Mouse (Mus musculus) bone marrow macrophage, adult 2 months (primary cell): ENCODE data around the gene Sem1.
"Not testable (repeated sequence)": the region's sequence is repeated elsewhere in the genome, so short reads cannot be mapped to it uniquely, and the experiment has no call there.

ENCODE experiments used
- CTCF ChIP-seq: IDR thresholded peaks from 2 replicates; pipeline ENCODE4 v1.5.1; 2012; ENCODE audit warnings: low read depth, mild to moderate bottlenecking, low read length, moderate library complexity
- POLR2A ChIP-seq: IDR thresholded peaks from 2 replicates; pipeline ENCODE4 v1.6.1; 2012; ENCODE audit warnings: mild to moderate bottlenecking, low read depth, low read length, borderline replicate concordance

DNA sequence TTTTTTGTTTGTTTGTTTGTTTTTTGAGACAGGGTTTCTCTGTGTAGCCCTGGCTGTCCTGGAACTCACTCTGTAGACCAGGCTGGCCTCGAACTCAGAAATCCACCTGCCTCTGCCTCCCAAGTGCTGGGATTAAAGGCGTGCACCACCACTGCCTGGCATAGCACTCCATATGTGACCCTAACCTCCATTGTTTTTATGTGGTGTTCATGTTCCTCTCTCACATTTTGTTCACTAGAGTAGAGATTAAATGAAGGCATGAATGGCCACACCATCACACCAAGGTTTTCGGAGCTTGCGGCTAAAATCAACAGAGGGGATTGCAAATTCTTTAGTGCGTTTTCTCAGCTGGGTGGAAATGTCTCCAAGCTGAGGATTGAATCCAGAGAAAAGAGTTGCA, 42.1 kb downstream of the Sem1 start:
- TF ChIP-seq POLR2A, CTCF: not testable (repeated sequence)
